Mouse (Mus musculus) liver, embryonic 11.5 days (tissue): Measurements from ENCODE around the gene Arhgap10. TPM values are rescaled to one million over a fixed set of nuclear protein-coding genes. Genes with fewer than 3 reads are reported as not detected.

Source experiments
- ATAC-seq: fragments of 200-750 bp; cut with Nextera tagmentation; replicated peaks from 2 replicates; pipeline ENCODE4 v1.8.0; 2017; ENCODE audit warnings: moderate number of reproducible peaks, mild to moderate bottlenecking, moderate TSS enrichment, moderate library complexity; ENCODE audit not compliant: low FRiP score
- DNase-seq: peaks from one replicate; pipeline ENCODE4 v3.0.0-alpha.2; 2017; ENCODE audit warnings: low spot score
- H3K27ac ChIP-seq: fragments of 300-500 bp; sonication (generic); 2 replicates; pipeline ENCODE4 v1.5.1; 2014; ENCODE audit warnings: mild to moderate bottlenecking, low read depth, low read length, control low read depth
- H3K27me3 ChIP-seq: fragments of 300-500 bp; sonication (generic); replicated peaks from 2 replicates; pipeline ENCODE4 v1.6.1; 2014; ENCODE audit warnings: low read length, mixed read lengths; ENCODE audit not compliant: control insufficient read depth, insufficient read depth
- H3K36me3 ChIP-seq: fragments of 300-500 bp; sonication (generic); 2 replicates; pipeline ENCODE4 v1.6.1; 2014; ENCODE audit warnings: mild to moderate bottlenecking, low read length, moderate library complexity, mixed read lengths; ENCODE audit not compliant: control insufficient read depth, insufficient read depth
- H3K4me1 ChIP-seq: fragments of 300-500 bp; sonication (generic); replicated peaks from 2 replicates; pipeline ENCODE4 v1.6.1; 2014; ENCODE audit warnings: low read length, mixed read lengths; ENCODE audit not compliant: control insufficient read depth, insufficient read depth
- H3K4me2 ChIP-seq: fragments of 300-500 bp; sonication (generic); 2 replicates; pipeline ENCODE4 v1.6.1; 2014; ENCODE audit warnings: mild to moderate bottlenecking, control low read depth, moderate library complexity
- H3K4me3 ChIP-seq: fragments of 300-500 bp; sonication (generic); 2 replicates; pipeline ENCODE4 v1.5.1; 2014; ENCODE audit warnings: low read depth, low read length, control low read depth
- H3K9ac ChIP-seq: fragments of 300-500 bp; sonication (generic); 2 replicates; pipeline ENCODE4 v1.6.1; 2014; ENCODE audit warnings: low read depth, low read length, control low read depth
- H3K9me3 ChIP-seq: fragments of 300-500 bp; sonication (generic); 2 replicates; pipeline ENCODE4 v1.6.1; 2016; ENCODE audit warnings: low read length, inconsistent platforms, mixed read lengths; ENCODE audit not compliant: control insufficient read depth
- whole genome bisulfite sequencing: fragments of 180-500 bp; shearing (Covaris S2); extraction: QIAGEN DNeasy Blood & Tissue Kit; methylation state at CpG from one replicate; pipeline ENCODE4 v1.1.7; 2014; 5-methylcytosine and 5-hydroxymethylcytosine counted together
- polyA plus RNA-seq: library from polyadenylated mRNA; unstranded; fragments of >200 nt; fragmentation: Nextera tagmentation; extraction: Ambion mirVana; gene quantifications from 2 replicates; pipeline ENCODE4 v1.2.1, GENCODE M21; 2014

Arhgap10 gene
- polyA plus RNA-seq, 1 experiment from 2014 or later: 20.2 TPM

GRCm38 (mm10) chr8:77451466-77452382 lies 66.0 kb downstream of the Arhgap10 start:
- Histone ChIP-seq H3K4me3 (no peak overlapping the region), H3K27me3 (no peaks in the 10 kb centered on the region), H3K4me1 (no peaks in the 10 kb centered on the region), H3K9me3 (peaks cover 6% of the 10 kb centered on the region; the same call in 1 of the 2 replicates), H3K4me2 (no peak overlapping the region), H3K36me3 (peaks cover 12% of the 10 kb centered on the region; the same call in 1 of the 2 replicates), H3K27ac (peak overlapping the region; percentile 8; the same call in 1 of the 2 replicates), H3K9ac (no peak overlapping the region)
- DNase-seq: no peak
- ATAC-seq: no peak
- 85% methylated on average over 21 of the region's 21 CpGs for WGBS

- DNase-seq (no peak), ATAC-seq (0 out of 2 replicates have a peak, but pooled peaks have one; percentile 31)
- Histone ChIP-seq H3K4me3 (no peak overlapping the region), H3K4me1 (no peaks in the 10 kb centered on the region), H3K9ac (no peak overlapping the region), H3K9me3 (peaks cover 6% of the 10 kb centered on the region; the same call in 1 of the 2 replicates), H3K27me3 (no peaks in the 10 kb centered on the region), H3K36me3 (peaks cover 12% of the 10 kb centered on the region; the same call in 1 of the 2 replicates), H3K27ac (no peak overlapping the region), H3K4me2 (no peak overlapping the region)
- 82% methylated on average over 5 of the region's 5 CpGs for WGBS
Measured at GRCm38 (mm10) chr8:77451052-77451451, 66.7 kb downstream of the Arhgap10 start.

GRCm38 (mm10) chr8:77446294-77446693 lies 71.5 kb downstream of the Arhgap10 start:
- Histone ChIP-seq H3K4me2 (no peak overlapping the region), H3K4me1 (peaks cover 3% of the 10 kb centered on the region; the same call in 1 of the 2 replicates), H3K9ac (no peak overlapping the region), H3K27me3 (no peaks in the 10 kb centered on the region), H3K4me3 (no peak overlapping the region), H3K9me3 (peaks cover 6% of the 10 kb centered on the region; the same call in 1 of the 2 replicates), H3K36me3 (peaks cover 12% of the 10 kb centered on the region; the same call in 1 of the 2 replicates), H3K27ac (no peak overlapping the region)
- WGBS: 93% methylated on average over 12 of the region's 12 CpGs
- DNase-seq (no peak), ATAC-seq (no peak)

- H3K4me3 ChIP-seq: no peak overlapping the region
- ATAC-seq (no peak), DNase-seq (no peak)
- 91% methylated on average over 3 of the region's 3 CpGs for WGBS
- H3K9me3 ChIP-seq: peaks cover 6% of the 10 kb centered on the region; the same call in 1 of the 2 replicates
- peaks cover 3% of the 10 kb centered on the region; the same call in 1 of the 2 replicates for H3K4me1 ChIP-seq
- no peaks in the 10 kb centered on the region for H3K27me3 ChIP-seq
- peaks cover 12% of the 10 kb centered on the region; the same call in 1 of the 2 replicates for H3K36me3 ChIP-seq
- no peak overlapping the region for H3K4me2 ChIP-seq
- H3K27ac ChIP-seq: no peak overlapping the region
- H3K9ac ChIP-seq: no peak overlapping the region
Measured at GRCm38 (mm10) chr8:77445642-77446041, 72.1 kb downstream of the Arhgap10 start.

- H3K27ac ChIP-seq: no peak overlapping the region
- H3K36me3 ChIP-seq: peaks cover 5% of the 10 kb centered on the region; the same call in 1 of the 2 replicates
- 81% methylated on average over 10 of the region's 10 CpGs for WGBS
- H3K4me2 ChIP-seq: no peak overlapping the region
- DNase-seq: no peak
- no peaks in the 10 kb centered on the region for H3K27me3 ChIP-seq
- no peak overlapping the region for H3K9ac ChIP-seq
- H3K4me3 ChIP-seq: no peak overlapping the region
- H3K4me1 ChIP-seq: peaks cover 5% of the 10 kb centered on the region; the same call in 1 of the 2 replicates
- no peak for ATAC-seq
- peaks cover 4% of the 10 kb centered on the region; the same call in 1 of the 2 replicates for H3K9me3 ChIP-seq
Measured at GRCm38 (mm10) chr8:77444166-77444870, 73.4 kb downstream of the Arhgap10 start.

- no peaks in the 10 kb centered on the region for H3K27me3 ChIP-seq
- H3K4me1 ChIP-seq: peaks cover 14% of the 10 kb centered on the region
- peaks cover under 1% of the 10 kb centered on the region; the same call in 1 of the 2 replicates for H3K36me3 ChIP-seq
- DNase-seq: no peak
- H3K9me3 ChIP-seq: no peaks in the 10 kb centered on the region
- WGBS: 66% methylated on average over 7 of the region's 7 CpGs
- no peak overlapping the region for H3K4me2 ChIP-seq
- H3K27ac ChIP-seq: no peak overlapping the region
- H3K9ac ChIP-seq: no peak overlapping the region
- no peak overlapping the region for H3K4me3 ChIP-seq
- ATAC-seq: no peak
Measured at GRCm38 (mm10) chr8:77442452-77442851, 75.3 kb downstream of the Arhgap10 start.

GRCm38 (mm10) chr8:77440913-77441312 lies 76.8 kb downstream of the Arhgap10 start:
- DNase-seq: no peak
- no peaks in the 10 kb centered on the region for H3K9me3 ChIP-seq
- no peak overlapping the region for H3K27ac ChIP-seq
- H3K36me3 ChIP-seq: no peaks in the 10 kb centered on the region
- ATAC-seq: no peak
- H3K9ac ChIP-seq: no peak overlapping the region
- 57% methylated on average over 9 of the region's 9 CpGs for WGBS
- H3K4me1 ChIP-seq: peaks cover 21% of the 10 kb centered on the region
- H3K27me3 ChIP-seq: no peaks in the 10 kb centered on the region
- no peak overlapping the region for H3K4me2 ChIP-seq
- no peak overlapping the region for H3K4me3 ChIP-seq

- Histone ChIP-seq H3K9me3 (no peaks in the 10 kb centered on the region), H3K4me3 (no peak overlapping the region), H3K4me2 (no peak overlapping the region), H3K9ac (no peak overlapping the region), H3K4me1 (peaks cover 21% of the 10 kb centered on the region), H3K36me3 (no peaks in the 10 kb centered on the region), H3K27me3 (no peaks in the 10 kb centered on the region), H3K27ac (no peak overlapping the region)
- no peak for ATAC-seq
- 78% methylated on average over 6 of the region's 6 CpGs for WGBS
- no peak for DNase-seq
Measured at GRCm38 (mm10) chr8:77440324-77440880, 77.4 kb downstream of the Arhgap10 start.
